Mouse (Mus musculus): ENCODE measurements around the gene Ccdc184.

DNA sequence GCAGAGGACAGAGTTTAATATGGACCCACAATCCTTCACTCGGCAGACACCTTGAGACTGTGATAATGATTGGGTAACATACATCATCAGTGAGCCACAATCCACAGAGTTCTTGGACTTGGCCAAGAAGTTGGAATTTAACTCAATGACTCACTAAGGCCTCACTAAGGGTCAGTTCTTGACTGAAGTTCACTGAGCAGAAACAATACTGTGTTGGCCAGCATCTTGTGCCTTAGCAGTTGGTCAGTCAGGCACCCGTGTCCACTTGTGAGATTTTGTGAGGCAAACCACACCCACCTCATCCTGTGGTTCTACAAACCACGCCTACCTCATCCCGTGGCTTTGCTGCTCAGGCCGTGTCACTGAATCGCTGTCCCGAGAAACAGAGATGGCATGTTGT, 42.7 kb downstream of the Ccdc184 start:
- no peak for TF ChIP-seq GATA1 (IDR thresholded peaks at IDR 0.05; ENCODE audit: borderline replicate concordance, low read length)
- TF ChIP-seq FLI1 (IDR thresholded peaks at IDR 0.05; ENCODE audit: low read length) = no peak
